Mouse (Mus musculus) Muller cell, postnatal 12 days (primary cell): ENCODE measurements around the gene Cisd1.

Experiments used
- DNase-seq: peaks from one replicate; pipeline ENCODE4 v3.0.0-alpha.2; 2015; ENCODE audit errors: inconsistent ontology term

The Cisd1 gene

GRCm38 (mm10) chr10:71326789-71327188, 18.0 kb downstream of the Cisd1 start:
- DNase-seq, result peak; percentile 54

- DNase-seq, result no peak
Observed at GRCm38 (mm10) chr10:71326123-71326522, 18.6 kb downstream of the Cisd1 start.

- no peak for DNase-seq
Observed at GRCm38 (mm10) chr10:71323669-71324068, 21.1 kb downstream of the Cisd1 start.

GRCm38 (mm10) chr10:71316497-71316896, 28.3 kb downstream of the Cisd1 start:
- DNase-seq, result no peak

GRCm38 (mm10) chr10:71316056-71316455, 28.7 kb downstream of the Cisd1 start:
- no peak for DNase-seq

GRCm38 (mm10) chr10:71314596-71314995, 30.2 kb downstream of the Cisd1 start:
- no peak for DNase-seq

GRCm38 (mm10) chr10:71310288-71310687, 34.5 kb downstream of the Cisd1 start:
- no peak for DNase-seq

- DNase-seq, result no peak
Observed at GRCm38 (mm10) chr10:71308199-71308598, 36.6 kb downstream of the Cisd1 start.

- DNase-seq, result no peak
Observed at GRCm38 (mm10) chr10:71306759-71307158, 38.0 kb downstream of the Cisd1 start.

GRCm38 (mm10) chr10:71306190-71306589, 38.6 kb downstream of the Cisd1 start:
- DNase-seq, result no peak

- DNase-seq, result no peak
Observed at GRCm38 (mm10) chr10:71302490-71302889, 42.3 kb downstream of the Cisd1 start.

- DNase-seq, result no peak
Observed at GRCm38 (mm10) chr10:71300161-71300560, 44.6 kb downstream of the Cisd1 start.

GRCm38 (mm10) chr10:71293245-71293644, 51.5 kb downstream of the Cisd1 start:
- no peak for DNase-seq

- no peak for DNase-seq
Observed at GRCm38 (mm10) chr10:71292254-71292653, 52.5 kb downstream of the Cisd1 start.

- no peak for DNase-seq
Observed at GRCm38 (mm10) chr10:71291801-71292200, 53.0 kb downstream of the Cisd1 start.

- no peak for DNase-seq
Observed at GRCm38 (mm10) chr10:71291179-71291661, 53.5 kb downstream of the Cisd1 start.

GRCm38 (mm10) chr10:71285126-71285580, 59.6 kb downstream of the Cisd1 start, which contains the start of gene Ube2d1:
Ube2d1 (minus strand) TSS chr10:71285262.
- DNase-seq, result peak; percentile 90

GRCm38 (mm10) chr10:71284511-71285125, 60.1 kb downstream of the Cisd1 start:
- DNase-seq, result no peak

- DNase-seq, result peak; percentile 30
Observed at GRCm38 (mm10) chr10:71284131-71284510, 60.6 kb downstream of the Cisd1 start.
